Mouse (Mus musculus) heart, postnatal 14 days (tissue): Measurements from ENCODE around the gene Arhgap29. TPM values are rescaled to one million over a fixed set of nuclear protein-coding genes. Genes with fewer than 3 reads are reported as not detected.

Source experiments
- DNase-seq, 2 experiments: peaks; one replicate each; pipeline ENCODE4 v3.0.0; 2021 to 2022
- intact Hi-C: fragments of 180-260 bp; cut with DNase I; formaldehyde crosslinking; loops from one replicate; pipeline ENCODE4 v1.15.1; 2025
- long read RNA-seq, 2 experiments: library from polyadenylated mRNA; stranded (forward); transcript quantifications; one replicate each; pipeline ENCODE4 v2.0.0; 2021
- total RNA-seq, 2 experiments: library from RNA; stranded (reverse); gene quantifications; 2 replicates each; pipeline ENCODE4 v1.2.3; 2021

The Arhgap29 gene
- total RNA-seq: 10 to 100 TPM; 71.1 to 72.6 TPM
- long read RNA-seq, experiment 1, full-length matches to known transcripts: 4 of 17 reads
- long read RNA-seq, experiment 1, partial matches to known transcripts: 5 of 17 reads
- long read RNA-seq, experiment 1, other reads (novel, unspliced or antisense): 8 of 17 reads
- long read RNA-seq, experiment 2, full-length matches to known transcripts: 8 of 19 reads
- long read RNA-seq, experiment 2, partial matches to known transcripts: 3 of 19 reads
- long read RNA-seq, experiment 2, other reads (novel, unspliced or antisense): 8 of 19 reads

- intact Hi-C loops: loop anchor here (5.0 kb wide), 1 partner anchor 35 kb away; no protein-coding TSS in a partner anchor
- DNase-seq: no peak
These were observed at the start of gene Arhgap29 for GRCm38 (mm10) chr3:121952041-121952591. Arhgap29 (plus strand) TSS chr3:121952541.

DNA sequence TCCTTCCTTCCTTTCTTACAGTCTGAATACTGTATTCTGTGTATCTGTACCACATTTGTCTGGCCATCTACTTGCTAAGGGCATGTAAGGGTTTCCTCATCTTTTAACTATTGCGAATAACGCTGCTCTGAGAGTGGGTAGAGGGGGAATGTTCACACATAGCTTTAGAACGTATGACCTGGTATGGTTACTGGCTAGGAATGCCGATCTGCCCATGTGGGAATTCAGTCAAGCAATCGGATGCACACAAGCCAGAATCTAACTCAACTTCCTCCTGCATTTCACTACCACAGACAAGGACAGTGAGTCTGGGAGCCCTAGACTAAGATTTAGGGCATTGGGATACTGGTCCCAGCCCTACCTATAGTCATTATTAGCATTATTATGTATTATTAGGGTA lies 49.6 kb upstream of the Arhgap29 start:
- intact Hi-C loops: no loop called here

DNA sequence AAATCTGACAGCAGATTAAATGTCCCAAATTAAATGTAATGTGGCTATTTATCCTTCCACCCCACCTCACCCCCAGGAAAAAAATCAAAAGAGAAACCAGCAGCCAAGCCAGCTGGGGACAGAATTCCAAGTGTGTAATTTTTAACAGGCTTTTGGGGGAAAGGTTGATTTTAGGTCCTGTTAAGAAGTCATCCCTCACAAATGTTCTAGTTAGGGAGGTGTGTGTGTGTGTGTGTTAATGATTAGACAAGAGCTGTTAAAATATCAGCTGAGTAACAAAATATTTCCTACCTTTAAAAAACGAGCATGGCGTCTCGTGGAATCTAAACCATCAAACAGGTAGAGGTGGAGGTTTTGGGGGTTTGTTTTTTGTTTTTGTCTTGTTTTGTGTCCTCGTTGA lies 49.1 kb upstream of the Arhgap29 start:
- no peak for DNase-seq
- intact Hi-C loops: no loop called here

More for the DNA sequence above, 49.6 kb upstream of the Arhgap29 start:
- DNase-seq: no peak

DNA sequence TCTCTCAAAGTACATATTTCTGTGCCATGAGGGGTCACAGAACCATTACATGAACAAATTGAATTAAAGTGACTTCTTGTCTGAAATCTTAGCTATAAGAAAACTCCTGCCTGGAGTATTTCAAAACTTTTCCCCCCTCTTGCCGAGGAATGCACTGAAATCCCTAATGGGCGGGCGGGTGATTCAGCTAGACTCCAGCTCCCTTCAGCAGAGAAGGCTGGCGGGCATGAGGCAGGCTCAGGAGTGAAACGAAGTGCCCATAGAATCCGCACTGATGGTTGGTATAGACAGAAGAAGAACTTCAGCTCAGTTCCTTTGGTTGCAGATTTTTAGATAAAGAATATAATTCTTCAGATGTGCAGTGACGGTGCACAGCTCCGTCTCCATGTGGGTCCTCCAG lies 48.6 kb upstream of the Arhgap29 start:
- no peak for DNase-seq
- intact Hi-C loops: no loop called here

DNA sequence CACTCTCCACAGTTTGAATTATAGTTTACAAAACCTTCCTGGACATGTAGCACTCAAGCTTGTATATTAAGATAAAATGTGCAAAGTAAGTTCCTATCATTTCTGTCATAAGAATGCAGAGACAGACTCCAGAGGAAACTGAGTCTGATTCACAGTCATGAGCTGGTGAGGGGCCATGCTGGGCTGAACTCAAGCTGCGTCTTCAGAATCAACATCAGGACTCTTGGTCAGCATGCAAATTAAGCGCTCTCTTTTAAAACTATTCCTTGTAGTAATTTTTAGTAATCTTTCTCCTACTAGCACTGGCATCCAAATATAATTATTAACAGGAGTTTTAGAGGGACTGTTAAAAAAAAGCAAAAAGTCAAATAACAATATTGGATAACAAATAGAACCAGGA lies 47.9 kb upstream of the Arhgap29 start:
- intact Hi-C loops: no loop called here
- no peak for DNase-seq

DNA sequence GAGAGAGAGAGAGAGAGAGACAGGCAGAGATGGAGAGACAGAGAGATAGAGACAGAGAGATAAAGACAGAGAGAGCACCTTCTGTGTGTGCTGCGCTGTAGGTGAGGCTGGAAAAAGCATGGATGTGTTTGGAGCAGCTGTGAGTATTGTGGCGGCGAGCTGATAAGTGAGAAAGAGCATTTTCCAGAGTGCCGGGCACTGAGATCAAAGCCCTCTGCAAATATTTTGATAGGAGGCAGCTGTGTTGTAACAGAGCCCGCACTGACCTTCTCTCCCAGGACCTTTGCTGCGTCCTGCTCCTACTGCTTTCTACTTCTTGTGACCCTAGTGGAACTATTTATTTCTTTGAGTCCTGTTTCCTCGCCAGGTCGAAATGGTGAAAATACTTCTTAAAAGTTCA lies 45.7 kb upstream of the Arhgap29 start:
- no peak for DNase-seq
- intact Hi-C loops: no loop called here

- intact Hi-C loops: no loop called here
- no peak for DNase-seq
These were observed 43.2 kb upstream of the Arhgap29 start for GRCm38 (mm10) chr3:121909155-121909554.

GRCm38 (mm10) chr3:121913476-121913875 lies 38.9 kb upstream of the Arhgap29 start:
- DNase-seq: no peak
- intact Hi-C loops: no loop called here

- intact Hi-C loops: loop anchor here (1.0 to 5.0 kb wide), 2 partner anchors 24 to 38 kb away; partner anchors contain the start of gene Arhgap29
These were observed 37.7 kb upstream of the Arhgap29 start for GRCm38 (mm10) chr3:121914459-121915185.

GRCm38 (mm10) chr3:121915191-121915590 lies 37.1 kb upstream of the Arhgap29 start:
- DNase-seq: peak; percentile 36 to 38
- intact Hi-C loops: loop anchor here (1.0 to 5.0 kb wide), 2 partner anchors 25 to 37 kb away; partner anchors contain the start of gene Arhgap29

More at GRCm38 (mm10) chr3:121914459-121915185, 37.7 kb upstream of the Arhgap29 start:
- DNase-seq: peak; percentile 62

DNA sequence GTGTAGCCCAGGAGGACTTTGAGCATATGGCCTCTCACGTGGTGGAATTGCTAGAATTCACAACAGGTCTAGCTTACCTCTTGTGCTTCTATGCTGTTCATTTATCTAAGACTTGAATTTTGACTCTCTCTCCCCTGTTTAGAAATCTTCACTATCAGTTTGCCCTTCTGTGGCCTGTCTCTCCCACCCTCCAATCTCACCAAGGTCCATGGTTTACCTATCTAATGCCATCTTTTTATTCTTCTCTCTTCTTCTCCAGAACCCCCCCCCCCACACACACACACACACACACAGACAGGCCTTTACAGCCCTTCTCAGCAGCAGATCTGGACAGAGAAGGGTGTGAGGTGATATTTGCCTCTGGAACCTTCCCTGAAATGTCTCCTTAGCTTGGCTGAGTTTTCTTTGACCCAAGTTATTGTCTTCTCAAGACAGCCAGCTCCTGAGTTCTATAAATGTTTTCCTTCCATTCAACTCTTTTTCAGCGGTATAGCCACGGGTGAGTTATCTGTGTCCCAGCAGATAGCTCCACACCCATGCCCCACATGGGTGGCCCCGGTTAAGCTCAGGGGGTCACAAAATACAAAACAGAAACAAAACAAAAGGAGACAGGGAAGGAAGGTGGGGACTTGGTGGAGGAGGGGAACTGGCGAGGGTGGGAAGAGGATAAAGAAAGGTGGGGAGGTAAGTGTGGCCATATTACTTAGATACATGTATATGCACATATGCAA lies 35.4 kb upstream of the Arhgap29 start:
- no peak for DNase-seq
- intact Hi-C loops: loop anchor here (5.0 kb wide), 1 partner anchor 35 kb away; the partner anchor contains the start of gene Arhgap29

- intact Hi-C loops: loop anchor here (5.0 kb wide), 1 partner anchor 35 kb away; the partner anchor contains the start of gene Arhgap29
- DNase-seq: no peak
These were observed 34.7 kb upstream of the Arhgap29 start for GRCm38 (mm10) chr3:121917658-121918057.

GRCm38 (mm10) chr3:121919961-121920360 lies 32.4 kb upstream of the Arhgap29 start:
- DNase-seq: no peak
- intact Hi-C loops: loop anchor here (5.0 kb wide), 1 partner anchor 32 kb away; the partner anchor contains the start of gene Arhgap29

- intact Hi-C loops: no loop called here
- DNase-seq: no peak
These were observed 31.6 kb upstream of the Arhgap29 start for GRCm38 (mm10) chr3:121920769-121921168.

DNA sequence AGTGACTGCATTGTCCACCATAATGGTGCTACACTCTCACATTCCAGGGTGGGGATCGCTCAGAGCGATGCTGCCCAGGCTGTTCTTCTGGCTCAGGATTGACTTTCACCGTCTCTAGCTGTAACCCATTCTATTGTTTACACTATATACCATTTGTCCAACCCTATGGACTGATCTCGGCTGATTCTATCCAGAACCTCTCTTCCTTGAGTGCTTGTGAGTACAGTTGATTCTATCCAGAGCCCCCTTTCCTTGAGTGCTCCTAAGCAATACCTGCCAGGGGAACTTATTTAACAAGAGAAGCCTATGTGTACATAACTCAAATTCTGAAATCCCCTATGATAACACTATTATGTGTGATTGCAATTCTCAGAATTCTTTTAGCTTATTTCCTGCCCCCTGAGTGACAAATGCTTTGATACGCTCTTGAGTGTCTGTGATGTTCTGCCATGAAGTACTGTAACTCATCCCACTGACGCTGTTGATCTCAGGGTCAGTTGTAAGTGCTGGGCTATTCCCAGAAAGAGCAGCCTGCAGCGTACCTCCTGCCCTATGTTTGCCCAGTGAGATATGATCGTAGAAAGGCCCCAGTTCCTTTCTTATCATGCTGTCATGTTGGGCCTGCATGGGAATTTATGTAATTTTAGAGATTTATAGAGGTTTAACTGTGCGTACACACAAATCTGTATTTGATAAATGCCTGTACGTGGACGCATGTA lies 27.4 kb upstream of the Arhgap29 start:
- intact Hi-C loops: no loop called here
- no peak for DNase-seq

- intact Hi-C loops: no loop called here
- no peak for DNase-seq
These were observed 24.7 kb upstream of the Arhgap29 start for GRCm38 (mm10) chr3:121927601-121928000.

GRCm38 (mm10) chr3:121932815-121933214 lies 19.5 kb upstream of the Arhgap29 start:
- no peak for DNase-seq
- intact Hi-C loops: no loop called here

GRCm38 (mm10) chr3:121936241-121936640 lies 16.1 kb upstream of the Arhgap29 start:
- intact Hi-C loops: no loop called here
- no peak for DNase-seq

- intact Hi-C loops: no loop called here
- no peak for DNase-seq
These were observed 15.3 kb upstream of the Arhgap29 start for GRCm38 (mm10) chr3:121937036-121937435.

- intact Hi-C loops: no loop called here
- no peak for DNase-seq
These were observed 12.7 kb upstream of the Arhgap29 start for GRCm38 (mm10) chr3:121939658-121940057.
